In the genomic region with DNA sequence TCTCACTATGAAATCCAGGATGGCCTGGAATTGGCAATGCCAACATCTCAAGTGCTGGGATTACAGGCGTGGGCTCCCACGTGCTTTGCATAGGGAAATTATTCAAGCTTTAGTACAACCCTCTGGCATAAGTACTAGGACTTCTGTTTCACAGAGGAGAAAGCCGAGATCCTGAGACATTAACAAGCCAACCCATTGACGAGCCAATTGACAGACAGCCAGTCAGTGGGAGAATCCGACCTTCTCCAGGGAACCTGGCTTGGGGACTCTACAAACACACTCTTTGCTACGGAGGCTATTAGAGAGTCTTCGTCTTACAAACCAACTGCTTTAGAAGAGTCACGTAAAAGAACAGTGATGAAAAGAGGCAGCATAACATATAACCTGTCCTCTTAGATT, we compare ENCODE assay signal across 26 mouse cellular contexts. TPM values are rescaled to one million over a fixed set of nuclear protein-coding genes. Genes with fewer than 3 reads are reported as not detected.
A peak's percentile ranks its signal among the peaks of the same experiment; 100 is the strongest.
DNase-seq lines count a peak whose midpoint lies in the region; ATAC-seq and TF ChIP-seq lines count a peak whose summit lies in the region.
"Had no signal": no experiment of that assay in that cellular context is flagged by ENCODE, and none has a peak within 500 bp of the region (broad histone marks: within the 10 kb centered on the region; RNA-seq: fewer than 3 reads in every experiment).

No protein-coding gene starts in this region.

- peak; percentile 70 to 73 for DNase-seq in cerebellum, postnatal 14 days
- no peak for DNase-seq in cerebellum, adult 18-20 months
- DNase-seq in hindbrain, embryonic 11.5 days (ENCODE audit: low spot score): peak; percentile 2
- DNase-seq in midbrain, postnatal 0 days (ENCODE audit: low spot score): peak; percentile 61
- DNase-seq in midbrain, embryonic 14.5 days: no peak
- no peak for DNase-seq in Patski (ENCODE audit: low read depth, low spot score)
- DNase-seq: adrenal gland, postnatal 10 days; cerebellum, adult 11 months; cerebellum, postnatal 25 days; gastrocnemius, postnatal 10 days; heart, postnatal 14 days; kidney, postnatal 36 days; liver, postnatal 0 days; right cerebral cortex, adult 18-20 months; thymus, postnatal 25 days had no signal

- H3K36me3 ChIP-seq in hindbrain, embryonic 11.5 days (ENCODE audit: control insufficient read depth, insufficient read depth, low read length): no peaks in the 10 kb centered on the region
- no peaks in the 10 kb centered on the region for H3K36me3 ChIP-seq in hindbrain, embryonic 16.5 days (ENCODE audit: control insufficient read depth, insufficient read depth, low read length)
- H3K36me3 ChIP-seq in midbrain, postnatal 0 days (ENCODE audit: insufficient read depth, low read length): no peaks in the 10 kb centered on the region
- H3K36me3 ChIP-seq in midbrain, embryonic 14.5 days (ENCODE audit: control insufficient read depth, insufficient read depth, low read length): no peaks in the 10 kb centered on the region
- H3K36me3 ChIP-seq: embryonic facial prominence, embryonic 10.5 days; embryonic facial prominence, embryonic 15.5 days; G1E; hindbrain, embryonic 15.5 days; intestine, embryonic 15.5 days; liver, embryonic 12.5 days had no signal

- H3K27ac ChIP-seq in hindbrain, embryonic 11.5 days (ENCODE audit: low read depth, low read length): no peak overlapping the region
- H3K27ac ChIP-seq in hindbrain, embryonic 16.5 days (ENCODE audit: low read depth, low read length): no peak overlapping the region
- 0 out of 2 replicates have a peak overlapping the region, but pooled peaks have one; percentile 68 for H3K27ac ChIP-seq in midbrain, postnatal 0 days (ENCODE audit: low read depth, low read length)
- no peak overlapping the region for H3K27ac ChIP-seq in midbrain, embryonic 14.5 days (replicated peaks; ENCODE audit: low read depth, low read length)
- H3K27ac ChIP-seq: embryonic facial prominence, embryonic 15.5 days; intestine, embryonic 15.5 days; layer of hippocampus, adult 2 months; left cerebral cortex, adult 2 months; liver, embryonic 12.5 days had no signal

- no peaks in the 10 kb centered on the region for H3K9me3 ChIP-seq in hindbrain, embryonic 11.5 days (ENCODE audit: control insufficient read depth, low read length)
- no peaks in the 10 kb centered on the region for H3K9me3 ChIP-seq in hindbrain, embryonic 16.5 days (ENCODE audit: control insufficient read depth, low read length)
- H3K9me3 ChIP-seq in midbrain, postnatal 0 days (ENCODE audit: low read length): no peaks in the 10 kb centered on the region
- no peaks in the 10 kb centered on the region for H3K9me3 ChIP-seq in midbrain, embryonic 14.5 days (ENCODE audit: control insufficient read depth, low read length)
- H3K9me3 ChIP-seq: embryonic facial prominence, embryonic 10.5 days; embryonic facial prominence, embryonic 15.5 days; G1E; hindbrain, embryonic 15.5 days; intestine, embryonic 15.5 days; liver, embryonic 12.5 days had no signal

- POLR2A ChIA-PET in Patski (lab: Charles Lee): interaction anchor here (0.6 to 1.2 kb wide), 2 partner anchors 120 to 379 kb away, joined by 3 to 4 read pairs; no protein-coding TSS in a partner anchor

- no peak for TF ChIP-seq CTCF in midbrain, postnatal 0 days (IDR thresholded peaks at IDR 0.05)
- peak; percentile 2 for TF ChIP-seq CTCF in Patski (IDR thresholded peaks at IDR 0.05)

- H3K4me2 ChIP-seq in hindbrain, embryonic 11.5 days (replicated peaks; ENCODE audit: low read depth, low read length): no peak overlapping the region
- no peak overlapping the region for H3K4me2 ChIP-seq in hindbrain, embryonic 16.5 days (ENCODE audit: low read length)
- no peak overlapping the region for H3K4me2 ChIP-seq in midbrain, postnatal 0 days (ENCODE audit: low read depth, low read length, poor library complexity, severe bottlenecking)
- H3K4me2 ChIP-seq in midbrain, embryonic 14.5 days (ENCODE audit: low read length): no peak overlapping the region
- H3K4me2 ChIP-seq: embryonic facial prominence, embryonic 15.5 days had no signal

- ATAC-seq in hindbrain, embryonic 11.5 days (ENCODE audit: low FRiP score): no peak
- no peak for ATAC-seq in hindbrain, embryonic 16.5 days
- ATAC-seq in midbrain, postnatal 0 days (ENCODE audit: low FRiP score): no peak
- ATAC-seq in midbrain, embryonic 14.5 days (ENCODE audit: low FRiP score, low TSS enrichment): no peak
- no peak for ATAC-seq in Patski
- ATAC-seq: intestine, embryonic 15.5 days; liver, embryonic 12.5 days had no signal

- WGBS in hindbrain, embryonic 11.5 days: 85% methylated on average over 8 of the region's 8 CpGs
- WGBS in hindbrain, embryonic 16.5 days: 78% methylated on average over 8 of the region's 8 CpGs
- 74% methylated on average over 8 of the region's 8 CpGs for WGBS in midbrain, postnatal 0 days
- 86% methylated on average over 8 of the region's 8 CpGs for WGBS in midbrain, embryonic 14.5 days

- CTCF ChIA-PET in Patski (lab: Charles Lee): interaction anchor here (0.7 to 1.5 kb wide), 3 partner anchors 42 to 136 kb away, joined by 3 read pairs; no protein-coding TSS in a partner anchor

- no peak overlapping the region for H3K9ac ChIP-seq in hindbrain, embryonic 11.5 days (ENCODE audit: low read depth, low read length)
- no peak overlapping the region for H3K9ac ChIP-seq in hindbrain, embryonic 16.5 days (ENCODE audit: low read depth, low read length)
- no peak overlapping the region for H3K9ac ChIP-seq in midbrain, postnatal 0 days (replicated peaks; ENCODE audit: low read length, poor library complexity, severe bottlenecking)
- H3K9ac ChIP-seq in midbrain, embryonic 14.5 days (replicated peaks; ENCODE audit: low read length): no peak overlapping the region
- H3K9ac ChIP-seq: embryonic facial prominence, embryonic 15.5 days; hindbrain, embryonic 15.5 days; intestine, embryonic 15.5 days; liver, embryonic 12.5 days; liver, postnatal 0 days had no signal

- no peaks in the 10 kb centered on the region for H3K27me3 ChIP-seq in hindbrain, embryonic 11.5 days (ENCODE audit: control insufficient read depth, insufficient read depth, low read length)
- no peaks in the 10 kb centered on the region for H3K27me3 ChIP-seq in hindbrain, embryonic 16.5 days (replicated peaks; ENCODE audit: control insufficient read depth, insufficient read depth, low read length)
- no peaks in the 10 kb centered on the region for H3K27me3 ChIP-seq in midbrain, postnatal 0 days (ENCODE audit: insufficient read depth, low read length)
- no peaks in the 10 kb centered on the region for H3K27me3 ChIP-seq in midbrain, embryonic 14.5 days (ENCODE audit: control insufficient read depth, insufficient read depth, low read length)
- H3K27me3 ChIP-seq in Patski: no peaks in the 10 kb centered on the region
- H3K27me3 ChIP-seq: embryonic facial prominence, embryonic 15.5 days; hindbrain, embryonic 15.5 days; intestine, embryonic 15.5 days had no signal

- in situ Hi-C loops in Patski (cut with MboI; ENCODE audit: low pct_unique_long_range_greater_than_20kb): loop anchor here (10.0 kb wide), 5 partner anchors 45 to 375 kb away; partner anchors contain the start of genes Amdhd1, Ccdc38 and Cdk17

- no peak overlapping the region for H3K4me3 ChIP-seq in hindbrain, embryonic 11.5 days (ENCODE audit: low read depth, low read length)
- no peak overlapping the region for H3K4me3 ChIP-seq in hindbrain, embryonic 16.5 days (ENCODE audit: low read length)
- H3K4me3 ChIP-seq in midbrain, postnatal 0 days (ENCODE audit: low read depth, low read length): no peak overlapping the region
- no peak overlapping the region for H3K4me3 ChIP-seq in midbrain, embryonic 14.5 days (replicated peaks; ENCODE audit: low read depth, low read length)
- H3K4me3 ChIP-seq: hindbrain, embryonic 15.5 days; intestine, embryonic 15.5 days; layer of hippocampus, adult 2 months; left cerebral cortex, adult 2 months had no signal

- peaks cover 4% of the 10 kb centered on the region; the same call in 1 of the 2 replicates for H3K4me1 ChIP-seq in hindbrain, embryonic 11.5 days (replicated peaks; ENCODE audit: control insufficient read depth, insufficient read depth, low read length)
- peaks cover 12% of the 10 kb centered on the region for H3K4me1 ChIP-seq in hindbrain, embryonic 16.5 days (ENCODE audit: control insufficient read depth, insufficient read depth, low read depth, low read length)
- no peaks in the 10 kb centered on the region for H3K4me1 ChIP-seq in midbrain, postnatal 0 days (ENCODE audit: insufficient read depth, low read length)
- 0 out of 2 replicates have a peak, but pooled peaks cover 13% of the 10 kb centered on the region for H3K4me1 ChIP-seq in midbrain, embryonic 14.5 days (ENCODE audit: control insufficient read depth, insufficient read depth, low read length)

RNA-seq across cellular contexts. Expression of gene Lta4h, which starts 23.3 kb away (rescaled TPM):
- 161 and 166 TPM in 2 replicates for polyA plus RNA-seq in hindbrain, embryonic 11.5 days (2014; fragmentation: Nextera tagmentation; extraction: Ambion mirVana)
- polyA plus RNA-seq in hindbrain, embryonic 16.5 days (2015; fragmentation: Nextera tagmentation; extraction: Ambion mirVana): 89.8 and 92.4 TPM in 2 replicates
- total RNA-seq in midbrain, postnatal 0 days (2014; rRNA removed): 56.2 and 65.8 TPM in 2 replicates
- 85.1 and 93.8 TPM in 2 replicates for polyA plus RNA-seq in midbrain, postnatal 0 days (2015; fragmentation: Nextera tagmentation; extraction: Ambion mirVana)
- polyA plus RNA-seq in midbrain, embryonic 14.5 days (2014; fragmentation: Nextera tagmentation; extraction: Ambion mirVana): 73.0 and 99.3 TPM in 2 replicates
- polyA plus RNA-seq in Patski (2021): 100 TPM

RNA-seq across cellular contexts. Expression of gene Hal, which starts 58.7 kb away (rescaled TPM):
- 0.33 and 0.42 TPM in 2 replicates for polyA plus RNA-seq in hindbrain, embryonic 11.5 days (2014; fragmentation: Nextera tagmentation; extraction: Ambion mirVana)
- 0.09 and 0.19 TPM in 2 replicates for polyA plus RNA-seq in hindbrain, embryonic 16.5 days (2015; fragmentation: Nextera tagmentation; extraction: Ambion mirVana)
- 0.14 and 0.49 TPM in 2 replicates for total RNA-seq in midbrain, postnatal 0 days (2014; rRNA removed)
- polyA plus RNA-seq in midbrain, postnatal 0 days (2015; fragmentation: Nextera tagmentation; extraction: Ambion mirVana): 0.20 and 0.33 TPM in 2 replicates
- 0.27 TPM in 1 of 2 replicates, not detected in the other for polyA plus RNA-seq in midbrain, embryonic 14.5 days (2014; fragmentation: Nextera tagmentation; extraction: Ambion mirVana)
- 0.44 TPM for polyA plus RNA-seq in Patski (2021)
- polyA plus RNA-seq: G1E; heart, embryonic 14.5 days; midbrain, embryonic 11.5 days had no signal

Comparison
In these comparisons a context has a peak if more than half of its experiments do, and no peak if none do; other contexts are left out.
1. DNase-seq: peak in cerebellum, postnatal 14 days (2 of 2), hindbrain, embryonic 11.5 days (single experiment) and midbrain, postnatal 0 days (single experiment); none in cerebellum, adult 18-20 months (0 of 2), midbrain, embryonic 14.5 days (single experiment) and Patski (single experiment).